Mouse (Mus musculus): Measurements from ENCODE around the gene Znrd1as. TPM values are rescaled to one million over a fixed set of nuclear protein-coding genes. Genes with fewer than 3 reads are reported as not detected.

Znrd1as gene
- total RNA-seq, 1 experiment from 2014 or later, result 13.8 TPM

GRCm38 (mm10) chr17:37012141-37012540 lies 53.7 kb downstream of the Znrd1as start:
- no peak for ATAC-seq (replicated peaks in 1 of 2; ENCODE audit: insufficient read depth in 1 of 2, low FRiP score in 2 of 2, low TSS enrichment in 1 of 2, low read depth in 1 of 2, poor library complexity in 2 of 2, severe bottlenecking in 2 of 2)

Other genes with a start within 250 kb of the Znrd1as start
- gene H2-M10.5, start 185.7 kb upstream of the Znrd1as start, total RNA-seq (2017), result not detected in 2 replicates
- gene H2-M10.6, start 146.4 kb upstream of the Znrd1as start, total RNA-seq (2017), result not detected in 2 replicates
- gene Trim26, start 121.5 kb upstream of the Znrd1as start, total RNA-seq (2017), result 22.2 and 27.6 TPM in 2 replicates
- gene Trim15, start 91.4 kb upstream of the Znrd1as start, total RNA-seq (2017), result not detected in 2 replicates
- gene Trim10, start 89.0 kb upstream of the Znrd1as start, total RNA-seq (2017), result 1.1 and 3.9 TPM in 2 replicates
- not detected in 2 replicates for gene Trim40, start 68.5 kb upstream of the Znrd1as start, total RNA-seq (2017)
- not detected in 2 replicates for gene Trim31, start 60.5 kb upstream of the Znrd1as start, total RNA-seq (2017)
- not detected in 2 replicates for gene Rnf39, start 15.7 kb upstream of the Znrd1as start, total RNA-seq (2017)
- gene Ppp1r11, start 6.9 kb upstream of the Znrd1as start, total RNA-seq (2017), result 37.8 and 55.1 TPM in 2 replicates
- 45.1 and 49.9 TPM in 2 replicates for gene Znrd1, start within 50 bp of the Znrd1as start, total RNA-seq (2017)
- gene 2410137M14Rik, start 22.6 kb downstream of the Znrd1as start, total RNA-seq (2017), result not detected in 2 replicates
- not detected in 2 replicates for gene H2-M5, start 30.9 kb downstream of the Znrd1as start, total RNA-seq (2017)
- gene Zfp57, start 42.6 kb downstream of the Znrd1as start, total RNA-seq (2017), result 6.9 and 13.6 TPM in 2 replicates
- not detected in 2 replicates for gene Mog, start 64.8 kb downstream of the Znrd1as start, total RNA-seq (2017)
- 10.7 and 43.0 TPM in 2 replicates for gene Gabbr1, start 87.4 kb downstream of the Znrd1as start, total RNA-seq (2017)
- gene Olfr90, start 129.9 kb downstream of the Znrd1as start, total RNA-seq (2017), result not detected in 2 replicates
- gene Olfr91, start 139.7 kb downstream of the Znrd1as start, total RNA-seq (2017), result not detected in 2 replicates
- not detected in 2 replicates for gene Olfr92, start 161.5 kb downstream of the Znrd1as start, total RNA-seq (2017)
- gene Olfr93, start 202.9 kb downstream of the Znrd1as start, total RNA-seq (2017), result not detected in 2 replicates
- gene Ubd, start 235.3 kb downstream of the Znrd1as start, total RNA-seq (2017), result not detected in 2 replicates
- not detected in 2 replicates for gene Olfr94, start 242.4 kb downstream of the Znrd1as start, total RNA-seq (2017)